Mouse (Mus musculus) forebrain, embryonic 16.5 days (tissue): ENCODE results near the gene Gm20388. TPM values are rescaled to one million over a fixed set of nuclear protein-coding genes. Genes with fewer than 3 reads are reported as not detected.
A peak's percentile ranks its signal among the peaks of the same experiment; 100 is the strongest.
"Not testable (repeated sequence)": the region's sequence is repeated elsewhere in the genome, so short reads cannot be mapped to it uniquely, and the experiment has no call there.

Experiments
- ATAC-seq: fragments of 200-750 bp; cut with Nextera tagmentation; 2 replicates; pipeline ENCODE4 v1.8.0; 2017; ENCODE audit warnings: mild to moderate bottlenecking, moderate library complexity
- H3K27ac ChIP-seq: fragments of 300-500 bp; sonication (generic); 2 replicates; pipeline ENCODE4 v1.5.1; 2014; ENCODE audit warnings: low read length, control low read depth
- H3K27me3 ChIP-seq: fragments of 300-500 bp; sonication (generic); replicated peaks from 2 replicates; pipeline ENCODE4 v1.6.1; 2014; ENCODE audit warnings: low read length; ENCODE audit not compliant: control insufficient read depth, insufficient read depth
- H3K36me3 ChIP-seq: fragments of 300-500 bp; sonication (generic); 2 replicates; pipeline ENCODE4 v1.6.1; 2014; ENCODE audit not compliant: control insufficient read depth, insufficient read depth
- H3K4me1 ChIP-seq: fragments of 300-500 bp; sonication (generic); replicated peaks from 2 replicates; pipeline ENCODE4 v1.6.1; 2014; ENCODE audit warnings: low read length; ENCODE audit not compliant: control insufficient read depth, insufficient read depth
- H3K4me2 ChIP-seq: fragments of 300-500 bp; sonication (generic); 2 replicates; pipeline ENCODE4 v1.6.1; 2014; ENCODE audit warnings: mild to moderate bottlenecking, low read length, control low read depth
- H3K4me3 ChIP-seq: fragments of 300-500 bp; sonication (generic); replicated peaks from 2 replicates; pipeline ENCODE4 v1.5.1; 2014; ENCODE audit warnings: mild to moderate bottlenecking, low read length, control low read depth
- H3K9ac ChIP-seq: fragments of 300-500 bp; sonication (generic); replicated peaks from 2 replicates; pipeline ENCODE4 v1.6.1; 2014; ENCODE audit warnings: low read depth, low read length, control low read depth
- H3K9me3 ChIP-seq: fragments of 300-500 bp; sonication (generic); 2 replicates; pipeline ENCODE4 v1.6.1; 2016; ENCODE audit warnings: low read length; ENCODE audit not compliant: control insufficient read depth
- WGBS: fragments of 180-500 bp; shearing (Covaris S2); extraction: QIAGEN DNeasy Blood & Tissue Kit; methylation state at CpG from one replicate; pipeline ENCODE4 v1.1.7; 2014; 5-methylcytosine and 5-hydroxymethylcytosine counted together
- polyA plus RNA-seq: library from polyadenylated mRNA; unstranded; fragments of >200 nt; fragmentation: Nextera tagmentation; extraction: Ambion mirVana; gene quantifications from 2 replicates; pipeline ENCODE4 v1.2.1, GENCODE M21; 2015

Gene Gm20388
- polyA plus RNA-seq, 1 experiment from 2014 or later, result 4.7 TPM

- H3K9ac ChIP-seq, result no peak overlapping the region
- ATAC-seq, result no peak
- no peak overlapping the region for H3K27ac ChIP-seq
- H3K36me3 ChIP-seq, result no peaks in the 10 kb centered on the region
- WGBS, result 63% methylated on average over 11 of the region's 11 CpGs
- H3K27me3 ChIP-seq, result no peaks in the 10 kb centered on the region
- H3K4me2 ChIP-seq, result no peak overlapping the region
- H3K4me3 ChIP-seq, result no peak overlapping the region
- H3K9me3 ChIP-seq, result no peaks in the 10 kb centered on the region
- H3K4me1 ChIP-seq, result peaks cover 22% of the 10 kb centered on the region
Observed at GRCm38 (mm10) chr8:122322792-122323191, 2412.2 kb downstream of the Gm20388 start.

DNA sequence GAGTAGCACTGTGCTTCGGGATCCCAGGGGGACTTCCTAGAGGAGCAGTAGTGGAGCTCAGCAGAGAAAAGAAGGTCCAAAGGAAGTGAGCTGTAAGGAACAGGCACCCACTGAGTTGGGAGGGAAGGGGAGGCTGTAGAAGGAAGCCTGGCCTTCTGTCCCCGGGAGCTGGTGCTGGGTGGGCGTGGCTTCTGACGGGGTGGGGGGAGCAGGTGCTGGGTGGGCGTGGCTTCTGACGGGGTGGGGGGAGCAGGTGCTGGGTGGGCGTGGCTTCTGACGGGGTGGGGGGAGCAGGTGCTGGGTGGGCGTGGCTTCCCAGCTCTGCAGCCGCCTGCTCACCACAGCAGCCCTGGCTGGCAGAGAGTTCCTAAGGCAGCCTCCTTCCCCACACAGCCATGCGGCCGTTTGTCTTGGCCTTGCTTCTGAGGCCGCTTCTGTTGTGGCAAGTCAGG, 2413.3 kb downstream of the Gm20388 start:
- H3K4me1 ChIP-seq, result peaks cover 22% of the 10 kb centered on the region
- not testable (repeated sequence) for H3K9ac ChIP-seq, H3K9me3 ChIP-seq, H3K4me2 ChIP-seq, H3K4me3 ChIP-seq, H3K27me3 ChIP-seq, ATAC-seq, H3K27ac ChIP-seq, H3K36me3 ChIP-seq
- WGBS, result 3% methylated on average over 10 of the region's 13 CpGs

GRCm38 (mm10) chr8:122325196-122325595, 2414.6 kb downstream of the Gm20388 start:
- Histone ChIP-seq H3K36me3 (no peaks in the 10 kb centered on the region), H3K9ac (no peak overlapping the region), H3K4me2 (no peak overlapping the region), H3K27me3 (no peaks in the 10 kb centered on the region), H3K4me3 (no peak overlapping the region), H3K27ac (no peak overlapping the region), H3K4me1 (peaks cover 24% of the 10 kb centered on the region), H3K9me3 (no peaks in the 10 kb centered on the region)
- 95% methylated on average over 2 of the region's 2 CpGs for whole genome bisulfite sequencing
- no peak for ATAC-seq

DNA sequence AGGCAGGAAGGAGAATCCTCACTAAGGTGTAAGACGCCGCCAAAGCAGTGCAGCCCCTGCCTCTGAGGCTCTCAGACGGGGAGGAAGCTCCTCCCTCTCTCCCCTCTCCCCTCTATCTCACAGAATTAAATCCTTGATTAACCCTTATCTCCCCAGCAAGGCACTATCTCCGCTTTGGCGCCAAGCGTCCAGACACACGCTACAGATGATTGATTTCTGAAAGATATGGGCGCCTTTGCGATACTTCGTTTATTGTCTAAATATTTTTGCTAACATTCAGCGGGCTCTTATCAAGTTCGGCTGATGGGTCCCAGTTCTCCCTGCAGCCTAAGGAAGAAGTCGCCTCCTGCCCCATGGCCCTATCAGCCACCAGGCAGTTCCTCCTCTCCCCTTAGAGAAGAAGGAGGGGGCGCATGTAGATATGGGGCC, 2415.5 kb downstream of the Gm20388 start:
- Histone ChIP-seq H3K9ac (0 out of 2 replicates have a peak overlapping the region, but pooled peaks have one; percentile 32), H3K27ac (no peak overlapping the region), H3K9me3 (no peaks in the 10 kb centered on the region), H3K27me3 (no peaks in the 10 kb centered on the region), H3K36me3 (no peaks in the 10 kb centered on the region), H3K4me1 (peaks cover 18% of the 10 kb centered on the region), H3K4me2 (peak overlapping the region; percentile 26), H3K4me3 (no peak overlapping the region)
- no peak for ATAC-seq
- 16% methylated on average over 14 of the region's 14 CpGs for WGBS

DNA sequence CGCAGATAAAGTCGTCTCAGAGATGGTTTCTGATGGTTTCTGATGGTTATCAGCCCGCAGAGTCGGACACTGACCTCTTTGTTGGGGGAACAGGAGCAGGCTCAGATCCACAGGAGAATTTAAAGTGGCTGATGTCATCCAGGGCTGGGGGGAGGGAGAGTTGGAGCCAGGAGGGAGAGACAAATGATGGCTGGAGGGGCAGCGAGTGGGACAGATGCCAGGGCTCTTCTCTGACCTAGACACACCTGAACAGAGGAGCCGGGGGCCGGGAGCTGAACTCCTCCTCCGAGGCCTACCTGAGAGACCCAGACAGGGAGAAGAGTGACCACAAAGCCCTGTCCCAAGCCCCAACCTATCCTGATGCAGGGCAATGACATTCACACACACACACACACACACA, 2418.4 kb downstream of the Gm20388 start:
- H3K4me3 ChIP-seq, result no peak overlapping the region
- no peaks in the 10 kb centered on the region for H3K36me3 ChIP-seq
- WGBS, result 76% methylated on average over 8 of the region's 8 CpGs
- 0 out of 2 replicates have a peak, but pooled peaks cover 1% of the 10 kb centered on the region for H3K27me3 ChIP-seq
- H3K9me3 ChIP-seq, result no peaks in the 10 kb centered on the region
- peaks cover 17% of the 10 kb centered on the region for H3K4me1 ChIP-seq
- H3K27ac ChIP-seq, result no peak overlapping the region
- no peak overlapping the region for H3K4me2 ChIP-seq
- ATAC-seq, result no peak
- H3K9ac ChIP-seq, result no peak overlapping the region

GRCm38 (mm10) chr8:122329553-122330239, 2419.1 kb downstream of the Gm20388 start:
- Histone ChIP-seq H3K36me3 (no peaks in the 10 kb centered on the region), H3K4me2 (no peak overlapping the region), H3K27ac (no peak overlapping the region), H3K4me1 (peaks cover 14% of the 10 kb centered on the region), H3K9ac (no peak overlapping the region), H3K4me3 (no peak overlapping the region), H3K27me3 (0 out of 2 replicates have a peak, but pooled peaks cover 5% of the 10 kb centered on the region), H3K9me3 (no peaks in the 10 kb centered on the region)
- WGBS, result 63% methylated on average over 22 of the region's 22 CpGs
- ATAC-seq, result peak; percentile 19; the same call in 1 of the 2 replicates

DNA sequence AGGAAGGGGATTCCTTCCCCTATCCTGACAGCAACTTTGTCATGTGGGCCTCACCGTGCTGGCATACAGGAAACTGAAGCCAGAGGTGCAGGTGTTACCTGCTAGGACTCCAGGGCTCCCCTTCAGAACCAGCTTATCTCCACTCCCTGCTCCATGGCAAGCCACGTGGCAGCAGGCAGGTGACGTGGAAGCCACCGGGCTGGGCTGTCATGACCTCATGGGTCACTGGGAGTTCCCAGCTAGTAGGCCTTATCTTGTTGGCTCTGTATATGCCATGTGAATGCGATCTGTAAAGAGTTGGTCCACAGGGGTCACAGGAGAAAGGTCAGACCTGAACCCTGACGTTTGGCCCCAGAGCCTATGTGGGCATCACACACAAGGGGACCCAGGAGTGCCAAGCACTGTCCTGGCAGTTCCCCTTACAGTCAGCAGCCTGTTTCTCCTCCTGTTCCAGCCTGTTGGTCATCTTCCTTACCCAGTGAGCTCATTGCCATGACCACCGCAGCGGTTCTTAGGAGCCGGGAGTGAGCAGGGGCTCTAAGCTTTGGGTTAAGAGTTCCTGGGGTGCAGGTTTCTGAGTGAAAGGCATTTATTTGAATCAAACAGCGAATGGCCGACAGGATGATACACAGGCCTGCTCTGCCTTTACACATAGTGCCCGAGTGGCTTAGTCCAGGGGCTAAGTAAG, 2419.9 kb downstream of the Gm20388 start:
- H3K4me3 ChIP-seq, result no peak overlapping the region
- no peak overlapping the region for H3K9ac ChIP-seq
- 77% methylated on average over 12 of the region's 12 CpGs for WGBS
- no peak overlapping the region for H3K4me2 ChIP-seq
- peaks cover 13% of the 10 kb centered on the region for H3K27me3 ChIP-seq
- no peak overlapping the region for H3K27ac ChIP-seq
- no peak for ATAC-seq
- no peaks in the 10 kb centered on the region for H3K36me3 ChIP-seq
- no peaks in the 10 kb centered on the region for H3K9me3 ChIP-seq
- peaks cover 11% of the 10 kb centered on the region for H3K4me1 ChIP-seq

DNA sequence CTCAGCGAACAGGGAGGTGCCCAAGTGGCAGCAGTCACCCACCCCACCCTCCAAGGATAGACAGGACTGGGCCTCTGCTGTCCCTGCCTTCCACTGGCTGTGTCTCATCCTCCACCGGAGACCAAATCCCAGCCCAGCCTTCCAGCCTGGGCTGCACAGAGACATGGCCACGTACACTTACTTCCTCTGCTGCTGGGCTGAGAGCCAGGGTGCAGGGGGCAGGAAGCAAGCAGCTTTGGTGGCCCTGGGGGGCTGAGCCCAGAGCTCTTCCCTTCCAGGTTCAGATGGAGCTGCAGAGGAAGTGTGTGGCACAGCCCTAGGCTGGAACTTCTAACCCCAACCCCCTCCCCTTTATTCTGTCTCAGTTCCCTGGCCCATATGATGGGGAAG, 2420.5 kb downstream of the Gm20388 start:
- WGBS, result 86% methylated on average over 3 of the region's 3 CpGs
- H3K9me3 ChIP-seq, result no peaks in the 10 kb centered on the region
- peaks cover 19% of the 10 kb centered on the region for H3K27me3 ChIP-seq
- no peak overlapping the region for H3K4me3 ChIP-seq
- H3K4me2 ChIP-seq, result no peak overlapping the region
- H3K4me1 ChIP-seq, result peaks cover 10% of the 10 kb centered on the region
- no peak overlapping the region for H3K27ac ChIP-seq
- H3K36me3 ChIP-seq, result no peaks in the 10 kb centered on the region
- ATAC-seq, result no peak
- no peak overlapping the region for H3K9ac ChIP-seq

GRCm38 (mm10) chr8:122332753-122333506, 2422.3 kb downstream of the Gm20388 start:
- H3K27ac ChIP-seq, result no peak overlapping the region
- H3K27me3 ChIP-seq, result peaks cover 35% of the 10 kb centered on the region
- H3K4me2 ChIP-seq, result no peak overlapping the region
- H3K36me3 ChIP-seq, result no peaks in the 10 kb centered on the region
- H3K9me3 ChIP-seq, result no peaks in the 10 kb centered on the region
- H3K4me3 ChIP-seq, result no peak overlapping the region
- no peak overlapping the region for H3K9ac ChIP-seq
- H3K4me1 ChIP-seq, result peaks cover 14% of the 10 kb centered on the region
- 65% methylated on average over 6 of the region's 6 CpGs for WGBS
- peak; percentile 11; the same call in 1 of the 2 replicates for ATAC-seq
